In the genomic region with DNA sequence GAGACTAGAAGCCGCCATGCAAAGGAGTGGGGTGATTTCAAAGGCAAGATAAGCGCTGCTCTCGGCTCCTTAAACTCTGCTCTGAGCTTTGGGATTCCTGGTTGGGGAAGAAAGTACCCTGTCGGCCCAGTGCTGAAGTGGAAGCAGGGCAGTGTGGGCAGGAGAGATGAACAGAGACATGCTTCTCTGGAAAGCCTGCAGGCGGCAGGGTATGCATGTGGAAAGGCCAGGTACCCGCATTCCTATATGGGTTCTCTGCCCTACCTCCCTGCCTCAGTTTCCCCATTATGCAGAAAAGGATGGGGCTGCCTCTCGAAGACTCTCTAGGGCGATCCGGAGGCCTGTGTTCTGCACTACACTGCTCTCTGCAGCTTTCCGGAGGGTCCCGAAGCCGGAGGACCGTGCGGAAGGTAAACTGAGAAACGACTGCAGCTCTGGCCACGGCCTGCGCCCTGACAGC, we compare ENCODE assay signal across 8 mouse cellular contexts. TPM values are rescaled to one million over a fixed set of nuclear protein-coding genes. Genes with fewer than 3 reads are reported as not detected.
DNase-seq lines count a peak whose midpoint lies in the region; ATAC-seq and TF ChIP-seq lines count a peak whose summit lies in the region.

No protein-coding gene starts in this region.

- H3K4me1 ChIP-seq in heart, postnatal 0 days (ENCODE audit: control insufficient read depth, insufficient read depth) = peaks cover 11% of the 10 kb centered on the region; the same call in 1 of the 2 replicates
- peaks cover 40% of the 10 kb centered on the region for H3K4me1 ChIP-seq in liver, embryonic 12.5 days
- peaks cover 9% of the 10 kb centered on the region for H3K4me1 ChIP-seq in neural tube, embryonic 14.5 days (ENCODE audit: control insufficient read depth, insufficient read depth, low read length)

- H3K27ac ChIP-seq in heart, postnatal 0 days (ENCODE audit: low read depth) = peak overlapping the region; percentile 68
- H3K27ac ChIP-seq in liver, embryonic 12.5 days = peak overlapping the region; percentile 84
- H3K27ac ChIP-seq in neural tube, embryonic 14.5 days (ENCODE audit: low read depth, low read length) = no peak overlapping the region

- no peaks in the 10 kb centered on the region for H3K36me3 ChIP-seq in C2C12 (ENCODE audit: control insufficient read depth, insufficient read depth)
- H3K36me3 ChIP-seq in heart, postnatal 0 days (replicated peaks; ENCODE audit: control insufficient read depth, insufficient read depth, low read length) = no peaks in the 10 kb centered on the region; the same call in 1 of the 2 replicates
- H3K36me3 ChIP-seq in liver, embryonic 12.5 days = no peaks in the 10 kb centered on the region
- no peaks in the 10 kb centered on the region for H3K36me3 ChIP-seq in neural tube, embryonic 14.5 days (ENCODE audit: control insufficient read depth, insufficient read depth, low read length)

- TF ChIP-seq POLR2A in brain, embryonic 14.5 days (IDR thresholded peaks at IDR 0.05; ENCODE audit: borderline replicate concordance, extremely low read depth, insufficient read depth, insufficient read length, poor library complexity, severe bottlenecking) = no peak

- peak overlapping the region; percentile 55 for H3K9ac ChIP-seq in heart, postnatal 0 days (replicated peaks; ENCODE audit: low read depth, low read length)
- H3K9ac ChIP-seq in liver, embryonic 12.5 days = peak overlapping the region; percentile 88
- peak overlapping the region; percentile 64 for H3K9ac ChIP-seq in neural tube, embryonic 14.5 days (replicated peaks; ENCODE audit: low read depth, low read length)

- no peak for TF ChIP-seq EP300 in heart, postnatal 0 days (IDR thresholded peaks at IDR 0.05; ENCODE audit: low read depth)

- peaks cover 49% of the 10 kb centered on the region for H3K79me2 ChIP-seq in C2C12 (ENCODE audit: control insufficient read depth, insufficient read depth)

- H3K79me3 ChIP-seq in C2C12 (ENCODE audit: low read depth) = peaks cover 33% of the 10 kb centered on the region

- H3K4me2 ChIP-seq in heart, postnatal 0 days (ENCODE audit: low read depth, low read length) = peak overlapping the region; percentile 82
- H3K4me2 ChIP-seq in liver, embryonic 12.5 days = peak overlapping the region; percentile 95
- peak overlapping the region; percentile 92 for H3K4me2 ChIP-seq in neural tube, embryonic 14.5 days (ENCODE audit: low read depth, low read length)

- peak; percentile 40 for ATAC-seq in heart, postnatal 0 days (ENCODE audit: insufficient read depth, low read depth)
- peak; percentile 25 for ATAC-seq in liver, embryonic 12.5 days
- peak; percentile 75 for ATAC-seq in neural tube, embryonic 14.5 days (ENCODE audit: low read depth)

- no peaks in the 10 kb centered on the region for H3K27me3 ChIP-seq in C2C12 (ENCODE audit: control insufficient read depth, insufficient read depth, insufficient read length)
- H3K27me3 ChIP-seq in heart, postnatal 0 days (ENCODE audit: control insufficient read depth, insufficient read depth, low read length) = no peaks in the 10 kb centered on the region
- no peaks in the 10 kb centered on the region for H3K27me3 ChIP-seq in liver, embryonic 12.5 days (replicated peaks)
- H3K27me3 ChIP-seq in neural tube, embryonic 14.5 days (ENCODE audit: control insufficient read depth, insufficient read depth, low read length) = no peaks in the 10 kb centered on the region

- TF ChIP-seq CTCF in C2C12 (IDR thresholded peaks at IDR 0.05; ENCODE audit: control insufficient read depth, insufficient read depth, insufficient read length) = peak; percentile 15
- TF ChIP-seq CTCF in brain, embryonic 14.5 days (IDR thresholded peaks at IDR 0.05; ENCODE audit: borderline replicate concordance, extremely low read depth, insufficient read depth, insufficient read length) = peak; percentile 15; the same call in 1 of the 2 replicates
- peak; percentile 12; the same call in 1 of the 2 replicates for TF ChIP-seq CTCF in heart, postnatal 0 days (IDR thresholded peaks at IDR 0.05; ENCODE audit: low read depth)

- DNase-seq in embryo, embryonic 11 days = peak; percentile 39
- DNase-seq in embryo, embryonic 9.5 days (ENCODE audit: extremely low spot score) = no peak
- DNase-seq in brain, embryonic 14.5 days (ENCODE audit: low read depth) = no peak
- DNase-seq in heart, postnatal 0 days (ENCODE audit: low spot score) = no peak
- no peak for DNase-seq in gastrocnemius, postnatal 10 days

- under 1% methylated on average over 17 of the region's 17 CpGs for WGBS in heart, postnatal 0 days
- under 1% methylated on average over 17 of the region's 17 CpGs for WGBS in liver, embryonic 12.5 days (ENCODE audit: insufficient replicate concordance)
- whole genome bisulfite sequencing in neural tube, embryonic 14.5 days = 2% methylated on average over 17 of the region's 17 CpGs

- peak overlapping the region; percentile 89 for H3ac ChIP-seq in C2C12 (ENCODE audit: control insufficient read depth, insufficient read length, low read depth)

- peak overlapping the region; percentile 95 for H3K4me3 ChIP-seq in C2C12 (ENCODE audit: insufficient read depth, poor library complexity, severe bottlenecking)
- peak overlapping the region; percentile 65 for H3K4me3 ChIP-seq in heart, postnatal 0 days (ENCODE audit: low read depth, low read length)
- peak overlapping the region; percentile 87 for H3K4me3 ChIP-seq in liver, embryonic 12.5 days
- H3K4me3 ChIP-seq in neural tube, embryonic 14.5 days (ENCODE audit: low read depth, low read length) = peak overlapping the region; percentile 73

- H3K9me3 ChIP-seq in heart, postnatal 0 days (replicated peaks; ENCODE audit: control insufficient read depth, low read length) = no peaks in the 10 kb centered on the region
- H3K9me3 ChIP-seq in liver, embryonic 12.5 days (replicated peaks) = no peaks in the 10 kb centered on the region
- H3K9me3 ChIP-seq in neural tube, embryonic 14.5 days (ENCODE audit: control insufficient read depth, low read length) = no peaks in the 10 kb centered on the region

TF ChIP-seq in C2C12, 6 proteins besides CTCF, POLR2A, EP300 and RAD21:
- TF ChIP-seq MAX (IDR thresholded peaks at IDR 0.05) = peak; percentile 63
- no peak for TF ChIP-seq MYOG (IDR thresholded peaks at IDR 0.05; ENCODE audit: control insufficient read depth, extremely low read depth, insufficient read length)

RNA-seq across cellular contexts. Expression of a gene that starts 0.5 kb away (rescaled TPM):
- polyA plus RNA-seq in C2C12 (2012; fragmentation: generic; extraction: Trizol) = 365 TPM
- 179 and 207 TPM in 2 replicates for polyA plus RNA-seq in brain, embryonic 14.5 days (2012; rRNA removed)
- total RNA-seq in heart, postnatal 0 days (2014; rRNA removed; ENCODE audit: low replicate concordance) = 262 and 340 TPM in 2 replicates
- polyA plus RNA-seq in heart, postnatal 0 days (2015; fragmentation: Nextera tagmentation; extraction: Ambion mirVana) = 346 and 351 TPM in 2 replicates
- 203 and 210 TPM in 2 replicates for polyA plus RNA-seq in liver, embryonic 12.5 days (2016; fragmentation: Nextera tagmentation; extraction: Ambion mirVana)
- 295 and 303 TPM in 2 replicates for polyA plus RNA-seq in neural tube, embryonic 14.5 days (2014; fragmentation: Nextera tagmentation; extraction: Ambion mirVana)
- 10 to 100 TPM; 66.8 to 84.1 TPM for total RNA-seq in gastrocnemius, postnatal 10 days (2021)

RNA-seq across cellular contexts. Expression of a gene that starts 8.9 kb away (rescaled TPM):
- 82.5 TPM for polyA plus RNA-seq in C2C12 (2012; fragmentation: generic; extraction: Trizol)
- polyA plus RNA-seq in brain, embryonic 14.5 days (2012; rRNA removed) = 63.1 and 63.7 TPM in 2 replicates
- total RNA-seq in heart, postnatal 0 days (2014; rRNA removed; ENCODE audit: low replicate concordance) = 48.5 and 70.6 TPM in 2 replicates
- polyA plus RNA-seq in heart, postnatal 0 days (2015; fragmentation: Nextera tagmentation; extraction: Ambion mirVana) = 58.0 and 59.4 TPM in 2 replicates
- polyA plus RNA-seq in liver, embryonic 12.5 days (2016; fragmentation: Nextera tagmentation; extraction: Ambion mirVana) = 136 TPM in 2 replicates
- polyA plus RNA-seq in neural tube, embryonic 14.5 days (2014; fragmentation: Nextera tagmentation; extraction: Ambion mirVana) = 96.9 and 111 TPM in 2 replicates
- total RNA-seq in gastrocnemius, postnatal 10 days (2021) = 10 to 100 TPM; 66.0 to 69.4 TPM

RNA-seq across cellular contexts. Expression of a gene that starts 37.6 kb away (rescaled TPM):
- 632 TPM for polyA plus RNA-seq in C2C12 (2012; fragmentation: generic; extraction: Trizol)
- 340 and 497 TPM in 2 replicates for polyA plus RNA-seq in brain, embryonic 14.5 days (2012; rRNA removed)
- total RNA-seq in heart, postnatal 0 days (2014; rRNA removed; ENCODE audit: low replicate concordance) = 829 and 887 TPM in 2 replicates
- 1,674 and 1,711 TPM in 2 replicates for polyA plus RNA-seq in heart, postnatal 0 days (2015; fragmentation: Nextera tagmentation; extraction: Ambion mirVana)
- polyA plus RNA-seq in liver, embryonic 12.5 days (2016; fragmentation: Nextera tagmentation; extraction: Ambion mirVana) = 167 and 173 TPM in 2 replicates
- 312 and 741 TPM in 2 replicates for polyA plus RNA-seq in neural tube, embryonic 14.5 days (2014; fragmentation: Nextera tagmentation; extraction: Ambion mirVana)
- total RNA-seq in gastrocnemius, postnatal 10 days (2021) = 1,000 to 10,000 TPM; 2,118 to 2,804 TPM

Comparison
In these comparisons a context has a peak if more than half of its experiments do, and no peak if none do; other contexts are left out.
1. ATAC-seq: peak in every context shown above with its lines; median percentile 75 in neural tube, embryonic 14.5 days; 40 in heart, postnatal 0 days; 25 in liver, embryonic 12.5 days.